8 mouse cellular contexts compared by ENCODE assay signal in the genomic region with DNA sequence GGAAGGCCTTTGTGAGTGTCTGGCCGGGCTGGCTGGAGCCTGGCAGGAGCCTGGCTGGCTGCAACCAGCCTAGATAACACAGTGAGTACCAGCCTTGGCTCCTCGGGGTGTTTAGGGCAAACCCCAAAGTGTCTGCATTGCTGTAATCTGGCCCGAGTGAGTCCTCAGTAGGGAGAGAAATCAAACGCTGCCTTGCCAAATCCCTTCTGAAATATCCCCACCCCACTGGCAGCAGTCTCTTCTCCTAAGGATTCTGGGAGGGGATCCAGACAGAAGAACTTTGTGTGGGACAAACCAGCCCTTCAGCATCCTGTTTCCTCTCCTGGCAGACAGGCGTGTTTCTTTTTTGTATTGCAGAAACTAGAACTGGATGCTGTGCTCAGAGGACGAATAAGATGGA.
DNase-seq lines count a peak whose midpoint lies in the region; ATAC-seq and TF ChIP-seq lines count a peak whose summit lies in the region.

No protein-coding gene starts in this region.

- in situ Hi-C loops in ES-E14 (cut with MboI; ENCODE audit: low sequenced_read_pairs in 2 of 2, unreplicated experiment in 2 of 2) = no loop called here

- intact Hi-C loops in heart, postnatal 36 days (cut with DNase I) = no loop called here
- intact Hi-C loops in left cerebral cortex, postnatal 14 days (cut with DNase I) = loop anchor here (2.0 to 5.0 kb wide), 2 partner anchors 85 to 116 kb away; no protein-coding TSS in a partner anchor

- WGBS in neural tube, embryonic 13.5 days = 15% methylated on average over 6 of the region's 6 CpGs

- no peaks in the 10 kb centered on the region for H3K9me3 ChIP-seq in ES-E14 (ENCODE audit: control insufficient read depth, insufficient read depth, low read depth, low read length)
- no peaks in the 10 kb centered on the region for H3K9me3 ChIP-seq in neural tube, embryonic 13.5 days

- no peaks in the 10 kb centered on the region for H3K36me3 ChIP-seq in ES-E14 (ENCODE audit: control insufficient read depth, insufficient read depth, low read length, poor library complexity, severe bottlenecking)
- no peaks in the 10 kb centered on the region for H3K36me3 ChIP-seq in neural tube, embryonic 13.5 days

- peaks cover 2 to 4% of the 10 kb centered on the region in 2 experiments; a peak in 2 of 4 replicates for H3K4me1 ChIP-seq in ES-E14 (ENCODE audit: control insufficient read depth in 2 of 2, insufficient read depth in 2 of 2, low read length in 2 of 2, poor library complexity in 1 of 2)
- peaks cover 8% of the 10 kb centered on the region; the same call in 1 of the 2 replicates for H3K4me1 ChIP-seq in neural tube, embryonic 13.5 days (replicated peaks)

- ATAC-seq in neural tube, embryonic 13.5 days (ENCODE audit: low read depth) = peak; percentile 72

- no peaks in the 10 kb centered on the region for H3K27me3 ChIP-seq in neural tube, embryonic 13.5 days

- H3K9ac ChIP-seq in ES-E14 (ENCODE audit: insufficient read depth, low read depth, low read length, poor library complexity, severe bottlenecking) = peak overlapping the region; percentile 30; the same call in 1 of the 2 replicates
- no peak overlapping the region for H3K9ac ChIP-seq in neural tube, embryonic 13.5 days

- peak overlapping the region in 1 of 2 experiments; percentile 61; a peak in 2 of 4 replicates for H3K4me3 ChIP-seq in ES-E14 (ENCODE audit: insufficient read depth in 1 of 2, low read depth in 1 of 2, low read length in 2 of 2, poor library complexity in 1 of 2, severe bottlenecking in 1 of 2)
- H3K4me3 ChIP-seq in neural tube, embryonic 13.5 days = no peak overlapping the region

- DNase-seq in ES-E14 (ENCODE audit: low read depth, low spot score) = no peak
- peak; percentile 76 for DNase-seq in cerebellum, adult 11-12 months
- peak; percentile 80 to 87 for DNase-seq in frontal cortex, adult 2 months (ENCODE audit: extremely low spot score in 1 of 2, low spot score in 1 of 2)
- peak; percentile 40 to 54 for DNase-seq in heart, postnatal 36 days
- DNase-seq in left cerebral cortex, postnatal 14 days (ENCODE audit: low spot score in 2 of 2) = peak; percentile 74 to 91
- no peak for DNase-seq in thymus, postnatal 4 days
- no peak for DNase-seq in thymus, postnatal 25 days

- H3K4me2 ChIP-seq in neural tube, embryonic 13.5 days = no peak overlapping the region

- peak overlapping the region; percentile 90 for H3K27ac ChIP-seq in ES-E14 (ENCODE audit: insufficient read depth, low read depth, low read length, poor library complexity, severe bottlenecking)
- H3K27ac ChIP-seq in neural tube, embryonic 13.5 days (replicated peaks) = peak overlapping the region; percentile 77

TF ChIP-seq in ES-E14, 5 proteins besides CTCF, POLR2A, EP300 and RAD21:
- TF ChIP-seq HCFC1 (IDR thresholded peaks at IDR 0.05; ENCODE audit: borderline replicate concordance, insufficient read depth, low read length) = no peak
- TF ChIP-seq ZNF384 (IDR thresholded peaks at IDR 0.05; ENCODE audit: low read depth, low read length) = no peak
- TF ChIP-seq ZC3H11A (IDR thresholded peaks at IDR 0.05; ENCODE audit: borderline replicate concordance, low read depth, low read length) = no peak
- no peak for TF ChIP-seq MAFK (IDR thresholded peaks at IDR 0.05; ENCODE audit: insufficient read depth, low read depth, low read length)
- TF ChIP-seq CHD2 (IDR thresholded peaks at IDR 0.05; ENCODE audit: low read depth, low read length) = no peak

Comparison
In these comparisons a context has a peak if more than half of its experiments do, and no peak if none do; other contexts are left out.
1. DNase-seq: peak in cerebellum, adult 11-12 months (single experiment), frontal cortex, adult 2 months (2 of 2), heart, postnatal 36 days (2 of 2) and left cerebral cortex, postnatal 14 days (2 of 2); none in ES-E14 (single experiment), thymus, postnatal 4 days (single experiment) and thymus, postnatal 25 days (single experiment).